Mouse (Mus musculus) lung, adult 2 months (tissue): ENCODE data around the gene Yipf1.

Experiments
- CTCF ChIP-seq: fragments of 200-500 bp; IDR thresholded peaks from 2 replicates; pipeline ENCODE4 v1.5.1; 2011; ENCODE audit warnings: mild to moderate bottlenecking, low read length, control low read depth; ENCODE audit not compliant: insufficient read depth
- POLR2A ChIP-seq: fragments of 200-500 bp; IDR thresholded peaks from 2 replicates; pipeline ENCODE4 v1.6.1; 2011; ENCODE audit warnings: low read depth, mild to moderate bottlenecking, control low read depth, low read length, borderline replicate concordance; ENCODE audit errors: extremely low read depth

DNA sequence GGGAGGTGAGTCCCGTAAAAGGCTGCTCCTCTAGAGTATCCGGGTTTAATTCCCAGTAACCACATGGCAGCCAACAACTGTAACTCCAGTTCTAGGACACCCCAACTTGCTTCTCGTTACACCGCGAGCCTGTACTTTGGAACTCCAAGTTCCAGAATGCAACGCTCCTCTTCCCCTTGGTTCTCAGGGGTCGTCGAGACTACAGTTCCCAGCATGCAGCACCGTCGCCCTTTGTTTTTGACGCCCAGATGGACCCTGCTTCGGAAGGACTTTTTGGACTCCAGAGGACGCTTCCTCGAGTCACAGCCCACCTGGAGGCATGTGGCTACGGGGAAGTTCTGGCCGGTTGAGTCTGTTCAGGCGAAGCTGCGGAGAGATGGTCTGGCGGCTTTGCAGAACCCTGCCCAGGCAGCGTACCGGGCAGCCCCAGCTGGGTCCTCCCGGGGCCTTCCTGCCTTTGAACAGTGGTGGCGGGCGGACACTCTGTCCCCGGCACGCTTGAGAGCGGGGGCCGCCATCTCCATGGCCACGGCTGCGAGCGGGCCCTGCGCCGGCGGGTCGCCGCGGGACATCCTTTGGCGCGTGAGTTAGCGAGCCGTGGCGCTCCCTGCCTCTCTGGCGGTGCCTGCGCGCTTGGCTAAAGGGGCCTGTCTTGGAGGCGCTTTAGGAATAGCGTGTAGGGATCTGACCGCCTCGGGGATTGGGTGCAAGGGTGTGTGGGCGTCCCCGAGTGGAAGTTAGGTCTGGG lies 53.6 kb downstream of the Yipf1 start, which contains the start of gene Ndc1:
- TF ChIP-seq CTCF, result no peak
- no peak for TF ChIP-seq POLR2A
